Mouse (Mus musculus) right cerebral cortex, postnatal 10 days (tissue): ENCODE results near the gene Pik3r4.

Source experiments
- DNase-seq, 2 experiments: peaks; one replicate each; pipeline ENCODE4 v3.0.0; 2021; ENCODE audit warnings: low spot score in 2 of 2

The Pik3r4 gene

DNA sequence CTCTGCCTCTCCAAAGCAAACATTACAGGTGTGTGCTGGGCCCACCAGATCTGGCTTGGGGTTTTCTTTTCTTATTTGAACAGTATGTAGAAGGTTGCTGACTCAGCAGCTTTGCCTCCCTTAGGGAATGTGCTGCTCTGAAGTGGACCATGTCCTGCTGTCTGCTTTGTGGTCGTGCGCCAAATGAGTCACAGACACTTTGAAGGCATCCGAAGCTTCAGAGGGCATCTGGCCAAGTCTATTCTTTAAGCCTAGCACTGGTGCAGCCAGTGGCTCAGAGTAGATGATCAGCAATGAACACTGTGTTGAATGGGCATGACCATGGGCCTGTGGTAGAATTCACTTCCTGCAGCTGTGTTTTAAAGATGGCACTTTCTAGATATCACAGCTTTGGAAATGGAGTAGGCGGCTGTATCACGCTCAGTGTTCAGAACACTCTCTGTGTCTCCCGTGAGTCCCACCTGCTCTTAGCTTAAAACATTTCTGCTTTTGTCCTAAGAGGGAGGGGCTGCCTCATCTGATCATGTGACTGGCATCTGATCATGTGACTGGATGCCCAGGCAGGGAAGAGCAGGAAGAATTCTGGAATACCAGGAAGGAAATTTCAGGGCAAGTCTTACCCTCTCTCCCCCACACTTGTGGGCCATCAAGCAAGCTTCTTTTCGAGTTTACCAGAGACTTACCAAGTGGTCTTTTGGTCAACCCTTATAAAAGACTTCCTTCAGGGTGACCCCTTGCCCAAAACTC lies 54.2 kb downstream of the Pik3r4 start:
- DNase-seq: no peak

DNA sequence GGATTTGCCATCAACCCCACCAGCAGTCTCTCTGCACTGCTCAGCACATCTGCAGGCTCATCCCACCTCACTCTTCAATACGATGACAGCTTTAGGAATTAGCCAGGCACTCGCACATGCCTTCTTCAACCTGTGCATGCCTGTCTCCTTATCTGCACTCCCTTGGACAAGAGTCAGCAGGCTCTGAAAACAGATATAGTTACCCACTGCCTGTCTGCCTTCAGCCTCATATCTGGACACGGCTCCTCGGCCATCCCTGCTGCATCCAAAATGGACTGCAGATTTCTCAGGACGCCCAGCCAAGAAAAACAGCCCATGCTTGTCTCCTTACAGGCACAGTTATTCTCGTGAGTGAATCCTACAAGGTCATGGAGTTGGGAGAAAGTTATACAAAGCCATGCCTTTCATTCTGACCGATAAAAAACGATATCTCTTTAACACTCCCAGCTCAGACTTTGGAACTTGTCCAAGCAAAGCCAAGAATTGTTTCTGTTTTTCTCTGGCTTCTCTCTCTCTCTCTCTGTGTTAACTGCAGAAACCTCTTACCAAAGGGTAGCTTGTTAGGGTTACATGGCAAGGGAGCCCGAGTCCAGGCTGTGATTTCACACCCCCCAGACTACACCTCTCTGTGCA lies 55.1 kb downstream of the Pik3r4 start:
- DNase-seq: no peak

DNA sequence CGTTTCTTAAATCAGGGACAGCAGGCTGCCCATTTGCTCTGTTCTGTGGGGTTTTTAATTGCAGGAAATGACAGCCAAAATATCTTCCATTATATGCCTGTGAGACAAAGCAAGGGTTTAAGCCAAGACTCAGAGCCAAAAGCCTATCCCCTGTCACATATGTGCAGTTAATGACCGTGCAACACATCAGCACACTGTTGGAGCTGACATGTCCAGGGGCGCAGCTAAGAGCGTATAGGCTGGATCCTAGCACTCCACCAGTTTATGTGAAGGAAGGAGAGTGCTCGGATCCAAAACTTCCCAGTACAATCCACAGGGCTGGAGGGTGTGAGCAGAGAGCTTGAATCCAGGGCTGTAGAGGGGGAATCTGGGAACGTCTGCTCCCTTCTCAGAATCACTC lies 57.9 kb downstream of the Pik3r4 start:
- DNase-seq: no peak

DNA sequence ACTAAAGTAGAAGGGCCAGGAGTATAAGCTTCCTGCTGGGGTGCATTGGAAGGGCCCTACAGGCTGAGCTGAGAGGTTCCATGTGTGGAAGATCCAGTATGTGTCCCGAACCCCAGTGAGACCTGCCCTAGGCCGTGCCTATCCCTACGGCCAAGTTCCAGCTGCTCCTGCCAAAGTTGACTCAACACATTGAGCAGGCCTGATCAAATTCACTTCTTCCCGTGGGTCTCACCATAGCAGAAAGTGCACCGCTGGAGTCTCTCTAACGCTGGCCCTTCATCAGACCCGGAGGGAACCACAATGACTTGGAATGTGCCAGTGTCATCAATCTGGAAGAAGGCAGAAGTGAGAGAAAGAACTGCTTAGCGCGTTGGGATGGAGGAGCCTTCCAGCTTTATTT lies 59.2 kb downstream of the Pik3r4 start:
- DNase-seq: no peak

DNA sequence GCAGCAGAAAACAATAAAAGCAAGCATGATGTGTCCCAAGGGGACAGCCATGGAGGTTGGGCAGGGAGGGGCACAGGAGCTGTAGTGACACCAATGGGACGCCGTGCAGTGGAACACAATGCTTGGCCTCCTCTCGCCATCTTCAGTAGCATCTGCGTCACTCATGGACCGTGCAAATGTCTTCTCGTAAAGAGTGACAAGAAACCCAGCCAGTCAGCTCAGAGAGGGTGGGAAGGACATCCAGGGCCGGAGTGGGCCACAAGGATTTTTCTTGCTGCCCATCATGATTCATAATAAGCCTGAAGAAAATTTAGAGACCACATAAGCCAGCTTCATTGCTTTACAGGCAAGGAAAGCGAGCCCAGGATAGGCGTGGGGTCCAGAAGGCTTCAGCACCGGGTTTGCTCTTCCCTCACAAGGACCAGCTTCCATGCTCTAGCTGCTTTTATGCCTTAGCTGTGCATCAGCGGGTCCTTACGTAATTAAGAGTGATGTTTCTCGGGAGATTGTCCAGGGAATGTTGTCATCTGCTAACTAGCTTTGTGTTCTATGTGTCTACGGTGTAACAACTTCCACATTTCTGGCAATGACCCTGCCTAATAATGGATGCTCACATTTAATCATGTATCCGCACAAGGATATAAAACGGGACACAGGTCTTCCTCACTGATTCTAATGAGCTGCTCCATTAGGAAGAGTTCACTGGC lies 61.6 kb downstream of the Pik3r4 start:
- DNase-seq: no peak

DNA sequence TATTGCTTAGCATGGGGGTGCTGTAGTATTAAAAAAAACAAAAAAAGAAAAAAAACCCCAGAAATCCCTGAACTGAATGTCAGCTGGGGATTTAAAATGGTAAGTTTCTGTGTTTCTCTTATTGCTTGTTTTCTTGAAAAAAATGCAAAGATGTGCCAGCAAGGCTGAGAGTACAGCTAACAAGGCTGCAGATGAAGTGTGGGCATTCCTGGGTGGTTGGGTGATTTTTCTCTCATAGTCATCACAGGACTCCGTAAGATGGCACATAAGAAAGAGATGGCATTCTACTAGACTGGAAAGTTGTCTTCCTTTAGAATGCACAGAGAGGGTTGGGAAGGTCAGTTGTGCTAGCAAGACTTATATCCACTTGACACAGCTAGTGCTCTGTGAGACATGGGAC lies 62.2 kb downstream of the Pik3r4 start:
- no peak for DNase-seq

DNA sequence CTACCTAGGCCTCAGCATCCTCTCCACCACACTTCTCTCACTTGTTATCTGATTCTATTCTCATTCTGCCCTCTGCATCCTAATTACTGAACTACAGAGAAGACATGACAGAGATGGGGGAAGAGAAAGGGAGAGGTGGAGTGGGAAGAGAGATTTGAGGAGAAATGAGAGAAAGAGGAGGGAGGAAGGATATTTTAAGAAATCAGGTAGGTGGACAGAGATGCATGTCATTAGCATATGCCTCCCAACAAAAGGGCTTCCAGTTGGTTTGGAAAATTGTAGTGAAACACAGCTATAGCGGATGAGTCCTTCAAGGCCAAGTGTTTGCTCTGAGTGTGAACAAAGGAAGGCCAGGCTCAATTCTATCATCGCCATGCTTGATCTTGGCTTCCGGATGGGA lies 69.3 kb downstream of the Pik3r4 start:
- no peak for DNase-seq

DNA sequence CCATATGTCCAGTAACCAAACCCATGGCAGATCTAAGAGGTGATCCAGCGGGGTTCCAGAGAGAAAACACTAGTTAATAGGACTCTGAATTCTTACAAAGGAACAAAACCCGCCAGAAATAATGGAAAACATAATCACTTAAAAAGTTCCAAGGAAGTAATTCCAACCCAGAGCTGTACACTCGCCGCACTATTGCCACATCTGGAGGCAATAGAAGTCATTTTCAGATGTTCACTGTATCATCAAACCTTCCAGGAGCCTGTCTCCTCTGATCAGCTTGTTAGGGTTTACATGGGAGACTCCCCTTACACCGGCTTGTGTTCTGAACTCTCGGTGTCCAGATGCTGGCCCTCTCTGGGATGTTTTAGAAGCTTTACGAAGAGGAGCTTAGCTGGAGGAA lies 76.6 kb downstream of the Pik3r4 start:
- no peak for DNase-seq

DNA sequence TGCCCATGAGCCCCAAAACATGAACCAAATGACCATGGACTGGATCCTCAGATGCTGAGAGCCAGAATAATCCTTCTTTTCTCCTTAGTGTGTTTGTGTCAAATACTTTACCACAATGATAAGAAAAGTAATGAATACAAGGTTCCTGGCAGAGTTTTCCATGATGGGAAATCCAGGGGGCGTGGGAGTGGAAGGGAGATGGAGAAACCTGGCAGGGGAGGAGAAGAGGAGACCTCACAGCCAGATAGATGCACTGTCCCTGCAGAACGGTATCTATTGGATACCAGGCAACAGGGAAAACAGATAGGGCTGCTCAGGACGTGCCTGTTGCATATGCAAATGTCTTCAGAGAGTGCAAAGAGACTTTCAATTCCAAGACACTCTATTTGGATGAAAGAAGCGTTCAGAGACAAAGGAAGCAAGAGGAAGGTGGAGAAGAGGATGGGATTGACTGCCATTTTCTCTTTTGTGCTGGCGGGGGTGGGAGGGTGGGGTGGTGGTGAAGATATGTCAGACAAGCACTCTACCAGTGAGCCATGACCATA lies 77.1 kb downstream of the Pik3r4 start:
- no peak for DNase-seq

DNA sequence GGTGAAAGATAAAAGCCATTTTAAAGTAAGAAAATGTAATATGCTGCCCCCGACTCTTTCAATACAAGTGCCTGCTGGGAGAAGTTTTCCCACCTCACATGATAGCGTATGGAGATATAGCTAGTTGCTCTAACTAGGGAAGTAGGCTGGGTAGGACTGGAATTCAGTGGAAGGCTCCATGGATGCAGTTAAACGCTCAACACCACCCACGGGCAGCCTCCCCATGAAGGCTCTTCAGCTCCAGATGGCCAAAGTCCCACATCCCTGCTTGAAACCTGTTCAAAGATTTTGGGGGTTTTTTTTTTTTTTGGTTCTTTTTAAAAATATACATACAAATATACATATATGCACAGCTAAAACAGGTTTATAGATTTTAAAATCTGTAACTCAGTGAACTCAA lies 77.7 kb downstream of the Pik3r4 start:
- DNase-seq: peak; percentile 71 to 85

DNA sequence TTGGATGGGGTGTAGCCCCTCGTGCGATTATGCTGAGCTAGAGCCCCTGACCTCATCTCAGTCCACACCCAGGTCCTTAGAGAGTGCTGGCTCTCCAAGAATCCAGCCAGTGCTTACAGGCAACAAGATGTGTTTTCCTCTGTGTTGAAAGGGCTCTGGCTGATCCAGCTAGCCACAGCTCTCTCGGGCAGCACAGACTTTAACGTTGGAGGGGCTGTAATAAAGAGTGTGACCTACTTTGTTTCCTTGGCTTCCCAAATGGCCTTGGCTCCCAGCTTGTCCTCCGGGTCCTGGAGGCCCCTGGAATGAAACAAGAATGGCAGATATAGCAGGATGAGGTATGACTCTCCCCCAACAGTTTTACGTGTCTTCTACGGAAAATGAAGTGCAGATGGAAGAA lies 89.2 kb downstream of the Pik3r4 start:
- DNase-seq: no peak

DNA sequence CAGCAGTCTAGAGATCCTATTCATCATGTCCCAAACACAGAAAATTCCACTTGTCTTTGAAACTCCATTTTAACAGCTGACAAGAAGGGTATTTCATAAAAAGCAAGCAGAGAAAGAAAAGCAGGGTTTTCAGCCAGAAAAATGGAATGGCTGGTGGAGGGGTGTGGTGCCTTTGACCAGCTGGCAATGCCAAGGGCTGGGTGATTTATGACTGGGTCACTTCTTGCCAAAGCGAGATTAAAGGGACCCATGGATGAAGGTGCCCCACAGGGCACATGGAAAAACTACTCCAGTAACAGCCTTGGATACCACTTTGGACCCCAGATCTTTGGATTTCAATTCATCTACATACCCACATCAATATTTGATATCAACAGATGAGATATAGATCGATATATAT lies 91.9 kb downstream of the Pik3r4 start:
- no peak for DNase-seq

DNA sequence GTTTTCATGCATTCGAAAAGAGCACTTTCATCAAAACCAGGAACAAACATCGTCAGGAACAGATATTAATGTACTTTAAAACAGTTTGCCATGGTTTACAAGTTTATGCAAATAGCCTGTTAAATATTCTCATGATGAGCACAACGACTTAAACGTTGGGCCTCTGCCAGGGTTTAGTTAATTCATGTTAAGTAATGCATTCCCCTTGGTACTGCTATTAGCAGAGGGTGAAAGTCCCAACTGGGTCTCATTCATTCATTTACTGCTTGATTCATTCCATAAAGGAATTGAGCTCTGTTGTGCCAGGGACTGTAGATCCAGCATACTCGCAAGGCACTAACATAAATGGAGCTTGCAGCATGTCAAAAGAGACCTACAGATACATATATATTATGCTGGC lies 92.4 kb downstream of the Pik3r4 start:
- no peak for DNase-seq
